Comparison of ENCODE assay signal across 8 mouse cellular contexts in the genomic region with DNA sequence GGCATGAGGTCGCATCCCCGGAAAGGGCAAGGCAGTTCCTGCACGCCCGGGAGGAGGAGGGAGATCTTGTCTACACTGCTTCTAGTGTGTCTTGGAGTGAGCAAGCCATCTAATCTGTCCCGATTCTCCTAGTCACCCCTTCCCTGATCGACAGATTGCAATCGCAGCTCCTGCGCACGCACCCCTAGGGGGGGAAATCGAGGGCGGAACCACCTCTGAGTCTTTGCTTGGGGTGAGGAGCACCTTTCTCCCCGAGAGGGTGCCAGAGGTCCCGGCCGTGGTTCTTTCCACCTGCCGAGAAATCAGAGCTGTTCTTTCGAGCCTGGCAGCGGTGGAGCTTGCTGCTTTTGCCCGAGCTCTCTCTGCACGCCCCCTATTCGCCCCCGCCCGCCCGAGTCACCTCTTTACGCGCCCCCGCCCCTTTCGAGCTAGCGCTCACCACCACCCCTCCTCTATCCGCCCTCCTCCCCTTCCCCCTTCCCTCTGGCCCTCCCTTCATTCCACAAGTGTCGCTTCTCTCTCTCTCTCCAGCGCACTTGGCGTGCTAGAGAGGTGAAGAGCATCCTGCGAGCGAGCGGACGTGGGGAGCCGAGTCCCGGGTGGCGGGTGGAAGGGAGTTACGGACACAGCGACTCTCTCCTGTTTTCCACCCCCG. TPM values are rescaled to one million over a fixed set of nuclear protein-coding genes. Genes with fewer than 3 reads are reported as not detected.
DNase-seq lines count a peak whose midpoint lies in the region; ATAC-seq and TF ChIP-seq lines count a peak whose summit lies in the region.

Gene Shisa9, plus strand, starts transcription at position 498 of the 655 bp plus-strand sequence.

- peak; percentile 79 for ATAC-seq in forebrain, postnatal 0 days
- peak; percentile 40; the same call in 1 of the 2 replicates for ATAC-seq in kidney, embryonic 16.5 days (ENCODE audit: low FRiP score, low TSS enrichment)
- no peak for ATAC-seq in liver, embryonic 14.5 days (ENCODE audit: insufficient read depth)
- ATAC-seq in cerebellum, adult (ENCODE audit: insufficient number of reproducible peaks, low FRiP score, low TSS enrichment): no peak

- no peaks in the 10 kb centered on the region for H3K4me1 ChIP-seq in kidney, adult 2 months (ENCODE audit: control insufficient read depth, insufficient read depth, low read length)
- H3K4me1 ChIP-seq in forebrain, postnatal 0 days (ENCODE audit: insufficient read depth): peaks cover 10% of the 10 kb centered on the region; the same call in 1 of the 2 replicates
- H3K4me1 ChIP-seq in kidney, embryonic 16.5 days (ENCODE audit: insufficient read depth, low read length): peaks cover 13% of the 10 kb centered on the region; the same call in 1 of the 2 replicates
- H3K4me1 ChIP-seq in liver, embryonic 14.5 days (replicated peaks; ENCODE audit: control insufficient read depth in 2 of 2, insufficient read depth in 2 of 2, low read length in 1 of 2): no peaks in the 10 kb centered on the region

- no peak for TF ChIP-seq CTCF in kidney, adult 2 months (conservative IDR thresholded peaks at IDR 0.05; ENCODE audit: insufficient read depth, insufficient read length, low read depth, low read length)
- peak; percentile 36; the same call in 1 of the 2 replicates for TF ChIP-seq CTCF in forebrain, postnatal 0 days (IDR thresholded peaks at IDR 0.05; ENCODE audit: low read depth)
- TF ChIP-seq CTCF in liver, embryonic 14.5 days (IDR thresholded peaks at IDR 0.05; ENCODE audit: low read depth): no peak

- H3K4me3 ChIP-seq in kidney, adult 2 months (ENCODE audit: insufficient read depth, low read depth, low read length): peak within 1 kb of the TSS; percentile 35
- peak within 1 kb of the TSS; percentile 69 for H3K4me3 ChIP-seq in forebrain, postnatal 0 days (ENCODE audit: low read depth, low read length)
- H3K4me3 ChIP-seq in kidney, embryonic 16.5 days (ENCODE audit: low read length): peak within 1 kb of the TSS; percentile 56
- peak within 1 kb of the TSS; percentile 24 to 40; a peak in 3 of 4 replicates for H3K4me3 ChIP-seq in liver, embryonic 14.5 days (ENCODE audit: insufficient read depth in 1 of 2, low read depth in 2 of 2, low read length in 2 of 2)

- H3K36me3 ChIP-seq in kidney, adult 2 months (ENCODE audit: control insufficient read depth, insufficient read depth, low read length): no peaks in the 10 kb centered on the region
- no peaks in the 10 kb centered on the region for H3K36me3 ChIP-seq in forebrain, postnatal 0 days (ENCODE audit: insufficient read depth)
- H3K36me3 ChIP-seq in kidney, embryonic 16.5 days (ENCODE audit: insufficient read depth, low read length): no peaks in the 10 kb centered on the region
- no peaks in the 10 kb centered on the region for H3K36me3 ChIP-seq in liver, embryonic 14.5 days (replicated peaks; ENCODE audit: control insufficient read depth, insufficient read depth, low read depth)

- H3K27me3 ChIP-seq in kidney, adult 2 months (replicated peaks; ENCODE audit: control insufficient read depth, insufficient read depth, low read length): peaks cover 2% of the 10 kb centered on the region; the same call in 1 of the 2 replicates
- H3K27me3 ChIP-seq in forebrain, postnatal 0 days (ENCODE audit: insufficient read depth, low read length): no peaks in the 10 kb centered on the region
- H3K27me3 ChIP-seq in kidney, embryonic 16.5 days (ENCODE audit: insufficient read depth, low read length): peaks cover 75% of the 10 kb centered on the region
- peaks cover 57% of the 10 kb centered on the region for H3K27me3 ChIP-seq in liver, embryonic 14.5 days (ENCODE audit: control insufficient read depth, insufficient read depth, low read length)

- TF ChIP-seq POLR2A in kidney, adult 2 months (IDR thresholded peaks at IDR 0.05; ENCODE audit: low read depth, low read length): no peak

- TF ChIP-seq EP300 in liver, embryonic 14.5 days (IDR thresholded peaks at IDR 0.05; ENCODE audit: low read depth): no peak

- no peak within 1 kb of the TSS for H3K27ac ChIP-seq in kidney, adult 2 months (ENCODE audit: insufficient read depth, low read depth, low read length)
- peak within 1 kb of the TSS; percentile 47 for H3K27ac ChIP-seq in forebrain, postnatal 0 days (ENCODE audit: low read depth, low read length)
- no peak within 1 kb of the TSS for H3K27ac ChIP-seq in kidney, embryonic 16.5 days (ENCODE audit: low read length)
- no peak within 1 kb of the TSS for H3K27ac ChIP-seq in liver, embryonic 14.5 days

- WGBS in kidney, adult 2 months: 1% methylated on average over 42 of the region's 42 CpGs
- WGBS in forebrain, postnatal 0 days: under 1% methylated on average over 36 of the region's 42 CpGs
- WGBS in kidney, embryonic 16.5 days: under 1% methylated on average over 41 of the region's 42 CpGs
- WGBS in liver, embryonic 14.5 days (ENCODE audit: insufficient replicate concordance): under 1% methylated on average over 41 of the region's 42 CpGs

- H3K9ac ChIP-seq in forebrain, postnatal 0 days: peak within 1 kb of the TSS; percentile 73
- H3K9ac ChIP-seq in kidney, embryonic 16.5 days (replicated peaks; ENCODE audit: low read length): peak within 1 kb of the TSS; percentile 56
- H3K9ac ChIP-seq in liver, embryonic 14.5 days (replicated peaks): no peak within 1 kb of the TSS

- H3K4me2 ChIP-seq in forebrain, postnatal 0 days (ENCODE audit: low read depth): peak within 1 kb of the TSS; percentile 90
- peak within 1 kb of the TSS; percentile 97 for H3K4me2 ChIP-seq in kidney, embryonic 16.5 days (replicated peaks; ENCODE audit: low read depth, low read length)
- H3K4me2 ChIP-seq in liver, embryonic 14.5 days (ENCODE audit: low read depth): peak within 1 kb of the TSS; percentile 46

- no peak for DNase-seq in kidney, adult 2 months
- DNase-seq in kidney, adult 18-20 months: no peak
- peak; percentile 14 for DNase-seq in adrenal gland, postnatal 25 days
- peak; percentile 71 for DNase-seq in forebrain, postnatal 0 days
- no peak for DNase-seq in liver, embryonic 14.5 days (ENCODE audit: low read depth in 3 of 3, low spot score in 3 of 3)
- peak; percentile 29 for DNase-seq in retina, postnatal 7 days (ENCODE audit: low read depth, low spot score)

- H3K9me3 ChIP-seq in forebrain, postnatal 0 days (ENCODE audit: low read length): no peaks in the 10 kb centered on the region
- no peaks in the 10 kb centered on the region for H3K9me3 ChIP-seq in kidney, embryonic 16.5 days (ENCODE audit: low read length)
- H3K9me3 ChIP-seq in liver, embryonic 14.5 days (ENCODE audit: control insufficient read depth, low read length): no peaks in the 10 kb centered on the region

RNA-seq across cellular contexts. Expression of gene Shisa9, which starts in this region (rescaled TPM):
- polyA plus RNA-seq in kidney, adult 2 months (2012; rRNA removed): 0.14 and 0.20 TPM in 2 replicates
- 2.0 and 4.0 TPM in 2 replicates for total RNA-seq in adrenal gland, postnatal 25 days (2021)
- 38.2 and 38.9 TPM in 2 replicates for total RNA-seq in forebrain, postnatal 0 days (2014; rRNA removed)
- 21.7 and 21.9 TPM in 2 replicates for polyA plus RNA-seq in forebrain, postnatal 0 days (2015; fragmentation: Nextera tagmentation; extraction: Ambion mirVana)
- 0.34 and 0.66 TPM in 2 replicates for polyA plus RNA-seq in kidney, embryonic 16.5 days (2015; fragmentation: Nextera tagmentation; extraction: Ambion mirVana)
- polyA plus RNA-seq in liver, embryonic 14.5 days (2012; rRNA removed): 0.14 and 0.21 TPM in 2 replicates
- 0.27 and 0.30 TPM in 2 replicates for polyA plus RNA-seq in liver, embryonic 14.5 days (2014; fragmentation: Nextera tagmentation; extraction: Ambion mirVana)

Comparison
In these comparisons a context has a peak if more than half of its experiments do, and no peak if none do; other contexts are left out.
1. RNA of gene Shisa9 (polyA plus RNA-seq): 21.7 to 21.9 TPM in forebrain, postnatal 0 days; 0.34 to 0.66 TPM in kidney, embryonic 16.5 days, 0.14 to 0.30 TPM in liver, embryonic 14.5 days and 0.14 to 0.20 TPM in kidney, adult 2 months; every median in the first group is over 10 times any median in the second.
2. Peak in ATAC-seq, H3K4me3 ChIP-seq, H3K9ac ChIP-seq and H3K4me2 ChIP-seq in kidney, embryonic 16.5 days; RNA of the gene not detected or under 1 TPM.
3. DNase-seq: peak in adrenal gland, postnatal 25 days (single experiment), forebrain, postnatal 0 days (single experiment) and retina, postnatal 7 days (single experiment); none in kidney, adult 2 months (single experiment), kidney, adult 18-20 months (single experiment) and liver, embryonic 14.5 days (0 of 3).
4. H3K4me2 ChIP-seq: peak in every context shown above with its lines; median percentile 97 in kidney, embryonic 16.5 days; 90 in forebrain, postnatal 0 days; 46 in liver, embryonic 14.5 days.
5. Peak in every context shown above with its lines, with median percentiles within 50 percentile points of each other: H3K4me3 ChIP-seq.